Mouse (Mus musculus) hindbrain, embryonic 14.5 days (tissue): ENCODE measurements around the gene Tldc2. TPM values are rescaled to one million over a fixed set of nuclear protein-coding genes. Genes with fewer than 3 reads are reported as not detected.

ENCODE experiments used
- ATAC-seq: fragments of 200-750 bp; cut with Nextera tagmentation; 2 replicates; pipeline ENCODE4 v1.8.0; 2017; ENCODE audit warnings: moderate number of reproducible peaks, mild to moderate bottlenecking, moderate TSS enrichment, moderate library complexity; ENCODE audit not compliant: low FRiP score
- DNase-seq: peaks from one replicate; pipeline ENCODE4 v3.0.0-alpha.2; 2015; ENCODE audit warnings: low spot score
- H3K27ac ChIP-seq: fragments of 300-500 bp; sonication (generic); 2 replicates; pipeline ENCODE4 v1.5.1; 2014; ENCODE audit warnings: mild to moderate bottlenecking, moderate library complexity
- H3K27me3 ChIP-seq: fragments of 300-500 bp; sonication (generic); 2 replicates; pipeline ENCODE4 v1.6.1; 2014; ENCODE audit warnings: mild to moderate bottlenecking, low read length, mixed read lengths; ENCODE audit not compliant: control insufficient read depth, insufficient read depth
- H3K36me3 ChIP-seq: fragments of 300-500 bp; sonication (generic); replicated peaks from 2 replicates; pipeline ENCODE4 v1.6.1; 2014; ENCODE audit not compliant: control insufficient read depth, insufficient read depth
- H3K4me1 ChIP-seq: fragments of 300-500 bp; sonication (generic); replicated peaks from 2 replicates; pipeline ENCODE4 v1.6.1; 2014; ENCODE audit warnings: antibody characterized with exemption, low read length, mixed read lengths; ENCODE audit not compliant: control insufficient read depth, insufficient read depth
- H3K4me2 ChIP-seq: fragments of 300-500 bp; sonication (generic); replicated peaks from 2 replicates; pipeline ENCODE4 v1.6.1; 2014; ENCODE audit warnings: mild to moderate bottlenecking, moderate library complexity
- H3K4me3 ChIP-seq: fragments of 300-500 bp; sonication (generic); replicated peaks from 2 replicates; pipeline ENCODE4 v1.5.1; 2014; ENCODE audit warnings: mild to moderate bottlenecking, low read length
- H3K9ac ChIP-seq: fragments of 300-500 bp; sonication (generic); 2 replicates; pipeline ENCODE4 v1.6.1; 2014
- H3K9me3 ChIP-seq: fragments of 300-500 bp; sonication (generic); 2 replicates; pipeline ENCODE4 v1.6.1; 2016; ENCODE audit warnings: low read length; ENCODE audit not compliant: control insufficient read depth
- WGBS: fragments of 180-500 bp; shearing (Covaris S2); extraction: QIAGEN DNeasy Blood & Tissue Kit; methylation state at CpG from one replicate; pipeline ENCODE4 v1.1.7; 2014; 5-methylcytosine and 5-hydroxymethylcytosine counted together
- polyA plus RNA-seq: library from polyadenylated mRNA; unstranded; fragments of >200 nt; fragmentation: Nextera tagmentation; extraction: Ambion mirVana; gene quantifications from 2 replicates; pipeline ENCODE4 v1.2.1, GENCODE M21; 2014

Gene Tldc2
- polyA plus RNA-seq, 1 experiment from 2014 or later = not detected

- Histone ChIP-seq H3K27me3 (no peaks in the 10 kb centered on the region), H3K4me3 (no peak overlapping the region), H3K9ac (no peak overlapping the region)
Observed at GRCm38 (mm10) chr2:157066731-157067430, 20.0 kb upstream of the Tldc2 start.

GRCm38 (mm10) chr2:157068701-157069354 lies 18.0 kb upstream of the Tldc2 start:
- no peaks in the 10 kb centered on the region for H3K27me3 ChIP-seq
- H3K4me2 ChIP-seq = 0 out of 2 replicates have a peak overlapping the region, but pooled peaks have one; percentile 9
- H3K9me3 ChIP-seq = no peaks in the 10 kb centered on the region
- peaks cover 20% of the 10 kb centered on the region for H3K36me3 ChIP-seq
- H3K9ac ChIP-seq = peak overlapping the region; percentile 24; the same call in 1 of the 2 replicates
- ATAC-seq = no peak
- DNase-seq = no peak
- peak overlapping the region; percentile 71 for H3K27ac ChIP-seq
- H3K4me3 ChIP-seq = no peak overlapping the region
- WGBS = 58% methylated on average over 14 of the region's 14 CpGs
- H3K4me1 ChIP-seq = peaks cover 91% of the 10 kb centered on the region

More at GRCm38 (mm10) chr2:157066731-157067430, 20.0 kb upstream of the Tldc2 start:
- 87% methylated on average over 7 of the region's 7 CpGs for WGBS
- DNase-seq = no peak
- ATAC-seq = no peak
- H3K36me3 ChIP-seq = peaks cover 9% of the 10 kb centered on the region
- H3K4me1 ChIP-seq = peaks cover 84% of the 10 kb centered on the region
- H3K4me2 ChIP-seq = no peak overlapping the region
- no peak overlapping the region for H3K27ac ChIP-seq
- no peaks in the 10 kb centered on the region for H3K9me3 ChIP-seq

- no peaks in the 10 kb centered on the region for H3K27me3 ChIP-seq
- peak overlapping the region; percentile 24; the same call in 1 of the 2 replicates for H3K9ac ChIP-seq
- no peak for DNase-seq
- H3K9me3 ChIP-seq = no peaks in the 10 kb centered on the region
- H3K27ac ChIP-seq = peak overlapping the region; percentile 71
- 49% methylated on average over 3 of the region's 3 CpGs for WGBS
- no peak for ATAC-seq
- H3K4me1 ChIP-seq = peaks cover 91% of the 10 kb centered on the region
- peak overlapping the region; percentile 9; the same call in 1 of the 2 replicates for H3K4me2 ChIP-seq
- H3K4me3 ChIP-seq = no peak overlapping the region
- peaks cover 15% of the 10 kb centered on the region for H3K36me3 ChIP-seq
Observed at GRCm38 (mm10) chr2:157069355-157069735, 17.5 kb upstream of the Tldc2 start.

- Histone ChIP-seq H3K4me2 (peak overlapping the region; percentile 9; the same call in 1 of the 2 replicates), H3K9me3 (no peaks in the 10 kb centered on the region), H3K36me3 (peaks cover 14% of the 10 kb centered on the region), H3K9ac (peak overlapping the region; percentile 46; the same call in 1 of the 2 replicates), H3K4me1 (peaks cover 91% of the 10 kb centered on the region), H3K27ac (peak overlapping the region; percentile 71), H3K27me3 (no peaks in the 10 kb centered on the region), H3K4me3 (no peak overlapping the region)
- DNase-seq (no peak), ATAC-seq (no peak)
- WGBS = 46% methylated on average over 3 of the region's 3 CpGs
Observed at GRCm38 (mm10) chr2:157069755-157070315, 17.0 kb upstream of the Tldc2 start.

- DNase-seq (no peak), ATAC-seq (no peak; the same call in 1 of the 2 replicates)
- WGBS = 40% methylated on average over 9 of the region's 9 CpGs
- H3K36me3 ChIP-seq = peaks cover 14% of the 10 kb centered on the region
- no peak overlapping the region for H3K4me3 ChIP-seq
- no peak overlapping the region for H3K4me2 ChIP-seq
- H3K9ac ChIP-seq = peak overlapping the region; percentile 46
- peak overlapping the region; percentile 71 for H3K27ac ChIP-seq
- no peaks in the 10 kb centered on the region for H3K9me3 ChIP-seq
- H3K4me1 ChIP-seq = peaks cover 91% of the 10 kb centered on the region
- H3K27me3 ChIP-seq = no peaks in the 10 kb centered on the region
Observed at GRCm38 (mm10) chr2:157070365-157070764, 16.5 kb upstream of the Tldc2 start.

- 0 out of 2 replicates have a peak overlapping the region, but pooled peaks have one; percentile 20 for H3K9ac ChIP-seq
Observed at GRCm38 (mm10) chr2:157071556-157071955, 15.3 kb upstream of the Tldc2 start.

GRCm38 (mm10) chr2:157072316-157072990 lies 14.4 kb upstream of the Tldc2 start:
- Histone ChIP-seq H3K36me3 (peaks cover 21% of the 10 kb centered on the region), H3K9ac (no peak overlapping the region), H3K9me3 (no peaks in the 10 kb centered on the region), H3K4me2 (no peak overlapping the region), H3K27me3 (no peaks in the 10 kb centered on the region), H3K27ac (no peak overlapping the region), H3K4me1 (peaks cover 91% of the 10 kb centered on the region), H3K4me3 (no peak overlapping the region)
- ATAC-seq (no peak), DNase-seq (no peak)
- 68% methylated on average over 9 of the region's 9 CpGs for WGBS

More at GRCm38 (mm10) chr2:157071556-157071955, 15.3 kb upstream of the Tldc2 start:
- Histone ChIP-seq H3K4me1 (peaks cover 91% of the 10 kb centered on the region), H3K4me3 (no peak overlapping the region), H3K27me3 (no peaks in the 10 kb centered on the region), H3K36me3 (peaks cover 19% of the 10 kb centered on the region), H3K9me3 (no peaks in the 10 kb centered on the region), H3K4me2 (0 out of 2 replicates have a peak overlapping the region, but pooled peaks have one; percentile 10), H3K27ac (peak overlapping the region; percentile 51; the same call in 1 of the 2 replicates)
- ATAC-seq (no peak), DNase-seq (no peak)
- WGBS = 63% methylated on average over 2 of the region's 2 CpGs

GRCm38 (mm10) chr2:157073378-157074052 lies 13.3 kb upstream of the Tldc2 start:
- H3K9ac ChIP-seq = no peak overlapping the region
- H3K9me3 ChIP-seq = no peaks in the 10 kb centered on the region
- no peak overlapping the region for H3K27ac ChIP-seq
- no peak for ATAC-seq
- peaks cover 21% of the 10 kb centered on the region for H3K36me3 ChIP-seq
- no peak for DNase-seq
- no peaks in the 10 kb centered on the region for H3K27me3 ChIP-seq
- H3K4me3 ChIP-seq = no peak overlapping the region
- peaks cover 83% of the 10 kb centered on the region for H3K4me1 ChIP-seq
- 61% methylated on average over 9 of the region's 9 CpGs for WGBS
- 0 out of 2 replicates have a peak overlapping the region, but pooled peaks have one; percentile 93 for H3K4me2 ChIP-seq
